Mouse (Mus musculus): ENCODE measurements around the gene 2210011C24Rik.
A peak's percentile ranks its signal among the peaks of the same experiment; 100 is the strongest.

- TF ChIP-seq CTCF (conservative IDR thresholded peaks at IDR 0.05; ENCODE audit: low read length), result peak; percentile 25; the same call in 1 of the 2 replicates
- TF ChIP-seq POU5F1 (IDR thresholded peaks at IDR 0.05; ENCODE audit: borderline replicate concordance, low read length), result no peak
Observed at GRCm38 (mm10) chr8:83976101-83976630, 35.8 kb downstream of the 2210011C24Rik start.
